Mouse (Mus musculus) lung, embryonic 14.5 days (tissue): Measurements from ENCODE around the gene 1700020A23Rik. TPM values are rescaled to one million over a fixed set of nuclear protein-coding genes. Genes with fewer than 3 reads are reported as not detected.
"Not testable (repeated sequence)": the region's sequence is repeated elsewhere in the genome, so short reads cannot be mapped to it uniquely, and the experiment has no call there.

ENCODE experiments used
- ATAC-seq: fragments of 200-750 bp; cut with Nextera tagmentation; 2 replicates; pipeline ENCODE4 v1.8.0; 2017; ENCODE audit warnings: mild to moderate bottlenecking, moderate TSS enrichment, moderate library complexity; ENCODE audit not compliant: insufficient read depth
- DNase-seq: peaks from one replicate; pipeline ENCODE4 v3.0.0-alpha.2; 2015
- H3K27ac ChIP-seq: fragments of 300-500 bp; sonication (generic); 2 replicates; pipeline ENCODE4 v1.5.1; 2014; ENCODE audit warnings: low read depth, mild to moderate bottlenecking, moderate library complexity
- H3K27me3 ChIP-seq: fragments of 300-500 bp; sonication (generic); 2 replicates; pipeline ENCODE4 v1.6.1; 2014; ENCODE audit warnings: low read length, control low read depth; ENCODE audit not compliant: insufficient read depth
- H3K36me3 ChIP-seq: fragments of 300-500 bp; sonication (generic); 2 replicates; pipeline ENCODE4 v1.6.1; 2014; ENCODE audit warnings: control low read depth; ENCODE audit not compliant: insufficient read depth
- H3K4me1 ChIP-seq: fragments of 300-500 bp; sonication (generic); 2 replicates; pipeline ENCODE4 v1.6.1; 2014; ENCODE audit warnings: antibody characterized with exemption, control low read depth; ENCODE audit not compliant: insufficient read depth
- H3K4me2 ChIP-seq: fragments of 300-500 bp; sonication (generic); 2 replicates; pipeline ENCODE4 v1.6.1; 2014; ENCODE audit warnings: mild to moderate bottlenecking
- H3K4me3 ChIP-seq: fragments of 300-500 bp; sonication (generic); 2 replicates; pipeline ENCODE4 v1.5.1; 2014; ENCODE audit warnings: low read depth, low read length
- H3K9ac ChIP-seq: fragments of 300-500 bp; sonication (generic); 2 replicates; pipeline ENCODE4 v1.6.1; 2014
- H3K9me3 ChIP-seq: fragments of 300-500 bp; sonication (generic); 2 replicates; pipeline ENCODE4 v1.6.1; 2016; ENCODE audit warnings: low read depth, low read length, control low read depth
- CTCF ChIP-seq: IDR thresholded peaks from 2 replicates; pipeline ENCODE4 v1.5.1; 2016; ENCODE audit warnings: antibody characterized with exemption, low read depth
- WGBS: fragments of 180-500 bp; shearing (Covaris S2); extraction: QIAGEN DNeasy Blood & Tissue Kit; methylation state at CpG from one replicate; pipeline ENCODE4 v1.1.7; 2014; 5-methylcytosine and 5-hydroxymethylcytosine counted together
- polyA plus RNA-seq: library from polyadenylated mRNA; unstranded; fragments of >200 nt; fragmentation: Nextera tagmentation; extraction: Ambion mirVana; gene quantifications from 2 replicates; pipeline ENCODE4 v1.2.1, GENCODE M21; 2014

1700020A23Rik gene
- polyA plus RNA-seq = not detected in 2 replicates

GRCm38 (mm10) chr2:130404939-130405338 is at the start of gene 1700020A23Rik, which contains the start of gene Gm28372:
Gene 1700020A23Rik (plus strand): TSS chr2:130405259.
Gene Gm28372 (plus strand): TSS chr2:130405239.
- no peak within 1 kb of the TSS for H3K4me2 ChIP-seq
- no peak within 1 kb of the TSS for H3K9ac ChIP-seq
- H3K27ac ChIP-seq = no peak within 1 kb of the TSS
- no peak within 1 kb of the TSS for H3K4me3 ChIP-seq
- H3K4me1 ChIP-seq = no peaks in the 10 kb centered on the region
- H3K36me3 ChIP-seq = no peaks in the 10 kb centered on the region
- H3K27me3 ChIP-seq = no peaks in the 10 kb centered on the region
- ATAC-seq (no peak), DNase-seq (no peak)
- WGBS = 85% methylated on average over 1 of the region's 1 CpGs
- no peaks in the 10 kb centered on the region for H3K9me3 ChIP-seq
- TF ChIP-seq CTCF = no peak

GRCm38 (mm10) chr2:130357551-130357950 is 47.5 kb upstream of the 1700020A23Rik start:
- peaks cover 41% of the 10 kb centered on the region for H3K27me3 ChIP-seq
- H3K4me1 ChIP-seq = no peaks in the 10 kb centered on the region
- DNase-seq (no peak), ATAC-seq (no peak)
- H3K27ac ChIP-seq = no peak overlapping the region
- no peak for TF ChIP-seq CTCF
- no peaks in the 10 kb centered on the region for H3K36me3 ChIP-seq
- 80% methylated on average over 5 of the region's 5 CpGs for WGBS
- H3K4me2 ChIP-seq = no peak overlapping the region
- no peak overlapping the region for H3K9ac ChIP-seq
- no peak overlapping the region for H3K4me3 ChIP-seq
- H3K9me3 ChIP-seq = no peaks in the 10 kb centered on the region

- no peak for TF ChIP-seq CTCF
- no peak overlapping the region for H3K27ac ChIP-seq
- DNase-seq = no peak
- H3K9ac ChIP-seq = no peak overlapping the region
- ATAC-seq = no peak
- no peaks in the 10 kb centered on the region for H3K36me3 ChIP-seq
- no peaks in the 10 kb centered on the region for H3K9me3 ChIP-seq
- no peak overlapping the region for H3K4me3 ChIP-seq
- WGBS = 16% methylated on average over 5 of the region's 5 CpGs
- no peak overlapping the region for H3K4me2 ChIP-seq
- H3K27me3 ChIP-seq = peaks cover 53% of the 10 kb centered on the region
- no peaks in the 10 kb centered on the region for H3K4me1 ChIP-seq
Measured at GRCm38 (mm10) chr2:130358852-130359251, 46.2 kb upstream of the 1700020A23Rik start.

GRCm38 (mm10) chr2:130362511-130363026 is 42.5 kb upstream of the 1700020A23Rik start:
- Histone ChIP-seq H3K4me2 (no peak overlapping the region), H3K36me3 (no peaks in the 10 kb centered on the region), H3K4me3 (no peak overlapping the region), H3K9me3 (no peaks in the 10 kb centered on the region), H3K4me1 (0 out of 2 replicates have a peak, but pooled peaks cover 2% of the 10 kb centered on the region), H3K9ac (no peak overlapping the region), H3K27ac (no peak overlapping the region), H3K27me3 (peaks cover 57% of the 10 kb centered on the region)
- WGBS = 4% methylated on average over 14 of the region's 14 CpGs
- ATAC-seq = peak; percentile 36; the same call in 1 of the 2 replicates
- DNase-seq = peak; percentile 84
- TF ChIP-seq CTCF = peak; percentile 81

- Histone ChIP-seq H3K9me3 (no peaks in the 10 kb centered on the region), H3K36me3 (no peaks in the 10 kb centered on the region), H3K4me2 (peak overlapping the region; percentile 65), H3K9ac (peak overlapping the region; percentile 42), H3K4me3 (peak overlapping the region; percentile 40), H3K4me1 (0 out of 2 replicates have a peak, but pooled peaks cover 2% of the 10 kb centered on the region), H3K27me3 (peaks cover 36% of the 10 kb centered on the region), H3K27ac (no peak overlapping the region)
- TF ChIP-seq CTCF = peak; percentile 27
- WGBS = 6% methylated on average over 30 of the region's 30 CpGs
- DNase-seq (peak; percentile 48), ATAC-seq (peak; percentile 51; the same call in 1 of the 2 replicates)
Measured at GRCm38 (mm10) chr2:130365211-130366094, 39.6 kb upstream of the 1700020A23Rik start.

- H3K9ac ChIP-seq = no peak overlapping the region
- peaks cover 17% of the 10 kb centered on the region for H3K27me3 ChIP-seq
- no peak overlapping the region for H3K4me2 ChIP-seq
- WGBS = 54% methylated on average over 4 of the region's 4 CpGs
- no peaks in the 10 kb centered on the region for H3K9me3 ChIP-seq
- no peak overlapping the region for H3K4me3 ChIP-seq
- H3K4me1 ChIP-seq = 0 out of 2 replicates have a peak, but pooled peaks cover 2% of the 10 kb centered on the region
- ATAC-seq = no peak
- H3K36me3 ChIP-seq = no peaks in the 10 kb centered on the region
- no peak for DNase-seq
- TF ChIP-seq CTCF = no peak
- H3K27ac ChIP-seq = no peak overlapping the region
Measured at GRCm38 (mm10) chr2:130367386-130367785, 37.7 kb upstream of the 1700020A23Rik start.

GRCm38 (mm10) chr2:130373026-130373425 is 32.0 kb upstream of the 1700020A23Rik start:
- H3K27ac ChIP-seq = not testable (repeated sequence)
- 18% methylated on average over 1 of the region's 1 CpGs for whole genome bisulfite sequencing

More at GRCm38 (mm10) chr2:130373026-130373425, 32.0 kb upstream of the 1700020A23Rik start:
- H3K4me2 ChIP-seq, H3K9ac ChIP-seq, H3K27me3 ChIP-seq, DNase-seq, ATAC-seq, H3K9me3 ChIP-seq, H3K36me3 ChIP-seq, H3K4me3 ChIP-seq, H3K4me1 ChIP-seq: not testable (repeated sequence)
